Mouse (Mus musculus) lung, postnatal 4 days (tissue): ENCODE results near the gene Hist1h3f.

Experiments used
- DNase-seq, 2 experiments: peaks; one replicate each; pipeline ENCODE4 v3.0.0; 2021

Hist1h3f gene

DNA sequence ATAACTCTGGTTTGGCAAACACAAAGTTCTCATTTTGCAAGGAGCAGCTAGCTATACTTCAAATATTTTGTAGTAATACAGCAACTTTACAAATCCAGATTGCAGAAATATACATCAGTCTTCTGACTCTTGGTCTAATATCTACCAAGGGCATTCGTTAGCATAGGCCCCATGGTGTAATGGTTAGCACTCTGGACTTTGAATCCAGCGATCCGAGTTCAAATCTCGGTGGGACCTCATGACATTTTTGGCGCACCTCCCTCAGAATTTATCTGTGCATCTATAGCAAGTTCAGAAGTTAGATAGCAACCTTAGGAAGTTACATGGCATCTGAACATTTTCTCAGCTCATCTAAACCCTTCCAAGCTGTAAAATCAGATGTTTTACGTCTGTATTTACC, 25.0 kb upstream of the Hist1h3f start:
- DNase-seq: peak; percentile 62 to 87

DNA sequence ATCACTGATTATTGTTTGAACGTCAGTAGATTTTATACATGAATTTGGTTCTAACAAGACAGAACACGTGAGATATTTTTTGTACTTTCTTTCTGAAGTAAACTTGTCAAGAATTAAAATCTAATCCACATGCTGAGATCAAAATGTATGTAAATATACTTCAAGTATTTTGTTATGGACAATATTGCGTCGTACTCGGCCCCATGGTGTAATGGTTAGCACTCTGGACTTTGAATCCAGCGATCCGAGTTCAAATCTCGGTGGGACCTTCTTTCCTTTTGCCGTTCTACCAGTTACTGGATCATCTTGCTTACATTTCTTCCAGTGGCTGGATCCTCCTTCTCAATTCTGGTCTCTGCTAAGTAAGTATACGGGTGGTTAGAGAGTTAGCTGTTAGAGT, 24.4 kb upstream of the Hist1h3f start:
- DNase-seq: peak; percentile 68 to 88

DNA sequence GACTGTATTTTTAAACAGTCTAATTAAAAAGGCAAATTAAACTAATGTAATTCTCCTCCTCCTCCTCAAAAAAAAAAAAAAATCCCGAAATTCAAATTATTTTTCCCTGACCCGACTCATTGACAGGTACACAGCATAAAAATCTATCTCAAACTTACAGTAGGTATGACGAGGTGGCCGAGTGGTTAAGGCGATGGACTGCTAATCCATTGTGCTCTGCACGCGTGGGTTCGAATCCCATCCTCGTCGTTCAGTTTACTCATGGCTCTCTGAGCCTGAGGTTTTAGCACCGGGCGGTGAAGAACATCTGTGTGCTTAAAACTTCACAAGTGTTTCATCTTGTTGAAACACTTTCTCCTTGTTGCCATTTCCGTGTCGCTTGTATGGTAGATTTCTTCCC, 22.1 kb upstream of the Hist1h3f start:
- peak; percentile 81 to 84 for DNase-seq

DNA sequence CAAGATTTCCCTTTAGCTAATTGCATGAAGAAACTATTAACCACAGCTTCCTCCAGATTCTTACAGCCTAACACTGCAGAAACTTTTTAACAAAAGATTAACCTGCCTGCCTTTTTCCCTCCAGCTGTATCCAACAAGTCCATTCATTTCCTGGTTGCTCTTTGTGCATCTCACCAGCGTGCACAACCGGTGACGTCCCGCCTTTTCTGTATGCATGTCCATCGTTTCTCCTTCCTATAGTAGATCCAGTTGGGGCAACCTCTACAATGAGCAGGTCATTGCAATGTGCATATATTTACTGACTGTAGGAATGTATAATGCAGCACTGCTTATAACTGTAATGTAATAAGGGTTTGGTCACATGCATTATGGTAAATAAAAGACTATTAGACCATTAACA, 19.9 kb upstream of the Hist1h3f start:
- no peak for DNase-seq

DNA sequence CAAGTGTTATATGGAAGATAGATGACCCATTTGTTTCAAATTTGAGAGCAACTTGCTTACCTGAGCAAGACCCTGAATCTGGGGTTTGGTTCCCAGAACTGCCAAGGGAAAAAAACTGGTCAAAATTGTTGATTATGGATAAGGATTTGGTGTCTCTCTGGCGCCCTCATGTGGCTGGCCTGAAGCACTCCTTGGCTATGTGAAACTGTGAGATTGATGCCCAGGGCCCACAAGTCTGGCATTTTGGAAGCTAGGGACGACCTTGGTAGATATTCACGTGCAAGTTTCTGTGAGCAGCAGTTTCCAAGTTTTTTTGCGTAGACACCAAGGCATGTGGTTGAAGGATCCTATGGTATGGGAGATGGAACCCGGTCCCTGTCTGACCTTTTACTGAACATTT, 19.2 kb upstream of the Hist1h3f start:
- peak; percentile 73 to 87 for DNase-seq

DNA sequence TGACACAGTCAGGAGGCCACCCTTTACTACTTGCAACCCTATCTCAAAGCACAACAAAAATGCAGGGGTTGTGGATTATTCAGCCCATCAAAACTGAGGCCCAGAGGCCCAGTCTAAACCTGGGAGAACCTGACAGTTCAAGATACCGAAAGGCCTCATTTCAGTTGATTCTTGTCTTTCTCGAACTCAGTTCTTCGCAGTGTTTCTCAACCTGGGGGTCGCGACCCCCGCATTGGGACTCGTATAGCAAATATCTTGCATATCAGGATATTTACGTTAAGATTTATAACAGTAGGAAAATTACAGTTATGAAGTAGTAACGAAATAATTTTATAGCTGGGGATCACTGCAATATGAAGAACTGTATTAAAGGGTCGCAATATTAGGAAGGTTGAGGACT, 18.0 kb upstream of the Hist1h3f start:
- DNase-seq: no peak

DNA sequence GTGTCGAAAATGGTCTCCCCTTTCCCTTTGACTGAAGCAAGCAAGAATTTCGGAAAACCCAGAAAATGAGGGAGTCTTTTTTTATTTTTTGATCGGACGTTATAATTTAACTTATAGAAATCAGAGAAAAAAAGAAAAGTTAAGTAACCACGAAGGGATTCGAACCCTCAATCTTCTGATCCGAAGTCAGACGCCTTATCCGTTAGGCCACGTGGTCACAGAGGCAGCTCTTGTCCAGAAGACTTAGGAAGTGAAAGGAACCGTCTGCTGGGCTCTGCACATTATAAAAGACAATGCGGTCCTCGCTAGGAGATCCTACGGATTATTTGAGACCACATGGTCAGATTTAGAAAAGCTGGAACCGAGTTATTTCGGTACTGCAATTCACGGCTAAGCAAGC, 17.5 kb upstream of the Hist1h3f start:
- peak; percentile 84 to 93 for DNase-seq

DNA sequence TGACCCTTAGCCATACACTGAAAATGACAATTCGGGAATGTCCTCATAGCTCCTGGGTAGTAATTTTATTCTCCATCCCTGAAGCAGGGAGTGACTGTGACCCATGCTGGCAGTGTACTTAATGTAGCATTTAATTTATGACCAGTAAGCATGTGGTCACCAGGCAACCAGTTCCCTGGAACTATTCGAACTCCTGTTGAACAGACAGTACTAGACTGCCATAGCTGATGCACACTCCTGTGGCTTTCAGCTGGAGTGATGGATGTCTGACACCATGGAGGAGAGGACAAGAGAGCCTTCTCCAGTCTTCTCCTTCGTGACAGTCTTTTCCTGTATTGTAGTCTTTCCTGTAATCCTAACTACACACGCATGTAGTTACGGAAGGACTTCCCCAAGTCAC, 14.8 kb upstream of the Hist1h3f start:
- no peak for DNase-seq

DNA sequence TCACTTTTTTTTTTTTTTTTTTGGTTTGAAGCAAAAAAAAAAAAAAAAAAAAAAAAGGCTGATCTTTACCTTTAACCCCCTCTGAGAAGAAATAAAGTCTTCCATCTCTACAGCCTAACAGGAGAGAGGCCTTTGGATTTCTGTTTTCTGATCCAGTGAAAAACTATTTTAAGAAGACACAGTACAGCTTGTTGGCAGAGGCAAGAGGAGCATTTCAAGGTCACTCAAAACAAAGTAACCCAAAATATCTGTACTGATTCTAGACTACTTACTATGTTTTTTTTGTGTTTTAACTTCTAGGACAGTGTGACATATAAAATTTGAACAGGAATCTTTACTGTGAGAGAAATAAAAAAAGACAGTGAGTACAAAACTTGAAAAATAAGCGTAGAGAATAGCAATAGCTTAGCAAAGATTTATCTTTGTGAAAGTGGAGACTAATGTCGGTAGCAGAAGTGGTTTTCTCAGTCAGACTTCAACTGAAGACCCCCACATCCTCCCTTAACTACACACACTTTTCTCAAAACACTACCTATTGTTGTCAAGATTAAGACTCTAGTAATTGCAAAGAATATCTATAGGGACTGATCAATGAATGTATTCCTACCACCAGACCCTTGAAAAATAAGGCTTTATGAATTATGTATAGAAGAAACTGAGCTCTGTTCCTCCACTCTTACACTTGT, 14.2 kb upstream of the Hist1h3f start:
- no peak for DNase-seq

DNA sequence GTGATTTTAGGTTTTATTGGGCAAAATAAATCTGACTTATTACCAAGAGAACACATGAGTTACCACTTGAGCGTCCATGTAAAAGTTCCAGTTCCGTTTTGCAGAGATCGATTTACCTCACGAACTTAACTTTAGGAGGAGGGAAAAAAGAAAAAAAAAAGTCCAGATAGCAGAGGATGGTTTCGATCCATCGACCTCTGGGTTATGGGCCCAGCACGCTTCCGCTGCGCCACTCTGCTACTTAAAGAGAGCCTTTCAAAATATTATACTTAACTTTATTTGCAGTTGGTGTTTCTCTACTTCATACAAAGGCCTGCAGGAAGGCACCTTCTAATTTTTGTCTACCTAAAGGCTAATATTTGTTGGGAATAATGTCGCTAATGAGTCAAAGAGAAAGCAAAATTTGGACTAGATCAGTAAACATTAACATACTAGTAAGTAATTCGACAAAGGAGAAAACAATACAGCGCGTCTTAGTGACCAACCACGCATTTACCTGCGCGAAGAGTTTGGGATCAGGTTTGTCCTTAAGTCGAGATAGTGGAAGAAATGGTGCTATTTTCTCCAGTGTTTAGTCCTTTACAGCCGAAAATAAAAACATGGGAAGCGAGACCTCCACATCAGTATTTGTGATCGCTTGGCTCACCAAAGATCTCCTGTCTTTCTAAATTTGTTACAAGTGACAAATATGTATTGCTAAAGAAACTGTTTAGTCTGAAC, 13.5 kb upstream of the Hist1h3f start:
- peak; percentile 47 to 77 for DNase-seq

DNA sequence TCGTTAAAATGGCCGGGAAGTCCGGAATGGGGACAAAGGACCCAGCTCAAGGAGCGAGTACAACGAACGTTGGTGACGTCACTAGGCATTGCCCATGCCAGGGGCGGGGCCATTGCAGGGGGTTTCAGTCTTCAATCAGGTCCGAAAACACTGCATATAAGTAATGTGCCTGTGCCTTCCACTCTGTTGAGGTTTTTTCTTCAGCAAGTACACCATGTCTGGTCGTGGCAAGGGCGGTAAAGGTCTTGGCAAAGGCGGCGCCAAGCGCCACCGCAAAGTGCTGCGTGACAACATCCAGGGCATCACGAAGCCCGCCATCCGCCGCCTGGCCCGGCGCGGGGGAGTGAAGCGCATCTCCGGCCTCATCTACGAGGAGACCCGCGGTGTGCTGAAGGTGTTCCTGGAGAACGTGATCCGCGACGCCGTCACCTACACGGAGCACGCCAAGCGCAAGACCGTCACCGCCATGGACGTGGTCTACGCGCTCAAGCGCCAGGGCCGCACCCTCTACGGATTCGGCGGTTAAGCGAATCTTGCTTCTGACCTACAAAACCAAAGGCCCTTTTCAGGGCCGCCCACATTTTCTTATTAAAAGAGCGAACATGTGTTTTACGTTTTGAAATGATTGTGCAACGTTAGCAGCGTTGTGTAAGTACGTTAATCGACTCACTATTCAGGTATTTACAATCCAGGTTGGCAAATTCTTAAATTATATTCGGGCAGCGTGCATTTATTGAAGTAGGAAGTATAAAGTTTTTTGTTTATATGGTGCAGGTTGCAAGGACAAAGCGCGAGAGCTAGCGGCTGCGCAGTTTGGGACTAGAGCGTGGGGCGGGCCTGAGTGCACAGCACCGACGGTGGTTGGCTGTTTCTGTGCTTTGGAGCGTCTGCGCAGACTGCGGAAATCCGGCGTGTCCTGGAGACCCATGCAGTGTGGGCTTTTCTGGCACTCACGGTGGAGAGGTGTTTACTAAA, 12.7 kb upstream of the Hist1h3f start, which contains the start of gene Hist1h4h:
Gene Hist1h4h, plus strand, starts transcription at position 150 of the 975 bp plus-strand sequence.
- peak; percentile 97 to 98 for DNase-seq

DNA sequence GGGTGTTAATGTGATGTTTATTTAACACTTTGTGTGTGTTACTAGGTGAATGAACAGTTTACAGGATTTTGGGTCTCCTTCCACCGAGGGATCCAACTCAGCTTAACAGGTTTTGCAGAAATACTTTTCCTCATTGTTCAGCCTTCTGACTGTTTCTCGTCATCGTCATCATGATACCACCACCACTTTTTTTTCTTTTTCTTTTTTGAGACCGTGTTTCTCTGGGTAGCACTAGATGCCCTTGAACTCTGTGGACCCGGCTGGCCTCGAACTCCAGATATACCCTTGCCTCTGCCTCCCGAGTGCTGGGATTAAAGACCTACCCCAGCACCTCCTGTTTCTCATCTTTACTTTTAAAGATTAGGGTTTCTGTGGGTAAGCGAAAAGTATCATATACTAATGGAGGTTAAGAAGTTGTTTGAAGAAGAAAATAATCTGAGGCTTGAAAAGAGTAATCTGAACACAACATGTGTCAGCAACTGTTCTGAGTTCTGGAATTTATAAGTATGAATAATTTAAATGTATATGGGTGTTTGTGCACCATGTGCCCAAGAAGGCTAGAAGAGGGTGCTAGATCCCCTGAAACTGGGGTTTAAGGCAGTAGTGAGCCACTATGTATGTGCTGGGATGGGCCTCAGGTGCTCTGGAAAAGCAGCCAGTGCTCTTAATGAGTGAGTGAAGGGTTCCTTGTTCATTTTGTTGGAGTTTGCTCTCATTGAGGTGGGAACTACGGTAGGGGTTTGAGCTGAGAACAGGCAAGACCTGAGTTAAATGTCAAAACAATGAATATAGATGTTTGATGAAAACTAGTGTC, 11.4 kb upstream of the Hist1h3f start:
- no peak for DNase-seq

DNA sequence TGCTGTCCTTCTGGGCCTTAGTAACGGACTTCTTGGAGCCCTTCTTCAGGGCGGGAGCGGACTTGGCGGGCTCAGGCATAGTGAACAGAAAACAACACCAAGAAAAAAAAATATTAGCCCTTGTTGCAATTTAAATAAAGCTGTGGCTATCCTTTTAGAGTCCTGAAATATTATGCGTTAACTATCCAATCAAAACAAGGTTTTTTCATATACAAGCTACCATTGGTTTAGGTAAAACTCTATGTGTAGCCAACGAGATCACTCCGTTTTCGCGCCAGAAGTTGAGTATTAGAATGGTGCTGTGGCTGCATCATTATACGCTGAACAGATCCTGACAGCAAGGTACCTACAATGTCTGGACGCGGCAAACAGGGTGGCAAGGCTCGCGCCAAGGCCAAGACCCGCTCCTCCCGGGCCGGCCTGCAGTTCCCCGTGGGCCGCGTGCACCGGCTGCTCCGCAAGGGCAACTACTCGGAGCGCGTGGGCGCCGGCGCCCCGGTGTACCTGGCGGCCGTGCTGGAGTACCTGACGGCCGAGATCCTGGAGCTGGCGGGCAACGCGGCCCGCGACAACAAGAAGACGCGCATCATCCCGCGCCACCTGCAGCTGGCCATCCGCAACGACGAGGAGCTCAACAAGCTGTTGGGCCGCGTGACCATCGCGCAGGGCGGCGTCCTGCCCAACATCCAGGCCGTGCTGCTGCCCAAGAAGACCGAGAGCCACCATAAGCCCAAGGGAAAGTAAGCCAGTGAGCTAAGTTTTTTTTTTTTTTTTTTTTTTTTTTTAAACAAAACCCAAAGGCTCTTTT, 10.1 kb upstream of the Hist1h3f start, which contains the start of gene Hist1h2af:
Gene Hist1h2af, plus strand, starts transcription at position 347 of the 808 bp plus-strand sequence.
- DNase-seq: peak; percentile 69 to 79

DNA sequence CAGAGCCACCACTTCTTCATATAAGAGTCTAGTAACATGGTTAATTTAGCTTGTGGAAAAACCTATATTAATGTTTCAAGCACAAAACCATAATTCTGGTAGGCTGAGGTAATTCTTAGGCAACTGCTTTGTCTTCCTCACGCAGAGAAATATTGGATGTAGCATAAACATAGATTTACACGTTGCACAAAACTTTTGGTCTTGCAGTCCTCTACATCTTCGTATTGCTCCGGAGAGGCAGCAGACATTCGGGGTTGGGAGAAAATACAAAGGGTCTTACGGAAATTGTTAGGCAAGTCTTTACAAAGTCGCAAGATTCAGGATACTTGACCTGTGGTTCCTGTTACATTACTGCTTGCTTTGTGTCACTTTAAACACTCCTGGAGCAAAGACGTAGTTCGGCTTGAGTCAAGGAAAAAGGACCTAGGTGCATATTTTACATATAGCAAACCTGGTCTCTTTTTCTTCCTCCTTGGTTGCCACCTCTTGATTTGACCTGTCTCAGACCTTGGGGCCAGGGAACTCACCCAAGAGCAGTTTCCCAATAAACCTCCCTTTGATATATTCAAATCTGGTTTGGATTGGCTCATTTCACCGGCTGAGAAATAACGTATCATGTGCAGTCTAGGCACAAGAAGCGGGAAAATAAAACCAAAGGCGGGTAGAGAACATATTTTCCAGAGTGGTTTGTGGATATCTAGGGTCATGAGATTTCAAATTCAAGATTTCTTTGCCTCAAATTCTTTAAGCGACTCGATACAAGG, 9.3 kb upstream of the Hist1h3f start:
- peak in 1 of 2 experiments; percentile 19 for DNase-seq

DNA sequence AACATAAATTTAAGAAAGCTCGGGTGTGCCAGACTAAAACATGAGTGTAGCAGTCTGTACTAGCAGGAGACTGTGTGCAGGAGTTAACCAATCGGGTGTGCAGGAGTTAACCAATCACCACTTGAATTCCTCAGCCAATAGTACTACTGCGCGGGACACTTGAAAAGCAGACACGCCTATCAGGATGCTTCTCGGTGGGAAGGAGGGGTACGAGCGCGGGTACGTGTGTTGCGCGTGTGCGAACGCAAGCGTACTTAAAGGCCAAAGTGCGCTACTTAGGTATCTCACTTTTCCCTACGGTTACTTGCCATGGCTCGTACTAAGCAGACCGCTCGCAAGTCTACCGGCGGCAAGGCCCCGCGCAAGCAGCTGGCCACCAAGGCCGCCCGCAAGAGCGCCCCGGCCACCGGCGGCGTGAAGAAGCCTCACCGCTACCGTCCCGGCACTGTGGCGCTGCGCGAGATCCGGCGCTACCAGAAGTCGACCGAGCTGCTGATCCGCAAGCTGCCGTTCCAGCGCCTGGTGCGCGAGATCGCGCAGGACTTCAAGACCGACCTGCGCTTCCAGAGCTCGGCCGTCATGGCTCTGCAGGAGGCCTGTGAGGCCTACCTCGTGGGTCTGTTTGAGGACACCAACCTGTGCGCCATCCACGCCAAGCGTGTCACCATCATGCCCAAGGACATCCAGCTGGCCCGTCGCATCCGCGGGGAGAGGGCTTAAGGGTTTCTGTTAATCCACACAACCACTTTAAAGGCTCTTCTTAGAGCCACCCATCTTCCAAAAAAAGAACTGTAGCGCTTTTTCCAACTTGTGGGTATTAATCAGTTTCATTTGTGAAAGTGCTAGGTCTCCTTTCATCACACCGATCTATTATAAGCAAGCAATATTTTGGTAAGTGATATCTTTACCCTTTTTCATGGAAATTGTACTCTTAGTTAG, 8.4 kb upstream of the Hist1h3f start, which contains the start of gene Hist1h3g:
Gene Hist1h3g, plus strand, starts transcription at position 286 of the 939 bp plus-strand sequence.
- DNase-seq: peak; percentile 87 to 92

DNA sequence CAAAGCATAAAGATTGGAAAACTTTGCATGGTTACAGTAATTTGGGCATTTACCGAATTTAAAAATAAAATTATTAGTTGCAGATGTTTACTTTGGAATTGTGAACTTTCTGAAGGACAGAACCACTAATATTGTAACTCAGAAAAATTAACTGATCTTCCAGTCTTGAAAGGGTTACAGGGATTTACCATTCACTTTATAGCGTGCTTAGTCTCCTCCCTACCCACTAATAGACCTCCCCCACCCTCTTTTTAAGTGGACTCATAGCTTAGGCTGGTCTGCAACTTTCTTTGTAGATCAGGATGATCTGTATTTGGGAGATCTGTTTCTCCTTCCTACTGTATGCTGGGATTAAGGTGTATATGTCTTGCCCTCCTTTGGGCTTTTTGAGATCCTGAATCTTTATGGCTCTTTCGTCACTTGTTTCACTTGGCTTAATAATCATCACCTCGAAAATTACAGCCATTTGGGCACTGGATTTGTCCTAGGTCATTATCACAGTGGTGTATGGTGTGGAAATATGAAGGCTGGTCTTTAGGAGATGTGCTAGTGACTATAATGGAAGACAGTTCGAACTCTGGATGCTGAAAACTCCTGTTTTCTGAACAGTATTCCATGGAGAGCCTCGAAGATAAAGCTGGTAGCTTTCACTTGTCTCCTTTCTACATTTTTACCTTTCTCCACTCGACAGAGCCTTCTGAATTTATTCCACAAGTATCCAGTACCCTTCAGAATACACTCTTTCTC, 7.6 kb upstream of the Hist1h3f start:
- no peak for DNase-seq

DNA sequence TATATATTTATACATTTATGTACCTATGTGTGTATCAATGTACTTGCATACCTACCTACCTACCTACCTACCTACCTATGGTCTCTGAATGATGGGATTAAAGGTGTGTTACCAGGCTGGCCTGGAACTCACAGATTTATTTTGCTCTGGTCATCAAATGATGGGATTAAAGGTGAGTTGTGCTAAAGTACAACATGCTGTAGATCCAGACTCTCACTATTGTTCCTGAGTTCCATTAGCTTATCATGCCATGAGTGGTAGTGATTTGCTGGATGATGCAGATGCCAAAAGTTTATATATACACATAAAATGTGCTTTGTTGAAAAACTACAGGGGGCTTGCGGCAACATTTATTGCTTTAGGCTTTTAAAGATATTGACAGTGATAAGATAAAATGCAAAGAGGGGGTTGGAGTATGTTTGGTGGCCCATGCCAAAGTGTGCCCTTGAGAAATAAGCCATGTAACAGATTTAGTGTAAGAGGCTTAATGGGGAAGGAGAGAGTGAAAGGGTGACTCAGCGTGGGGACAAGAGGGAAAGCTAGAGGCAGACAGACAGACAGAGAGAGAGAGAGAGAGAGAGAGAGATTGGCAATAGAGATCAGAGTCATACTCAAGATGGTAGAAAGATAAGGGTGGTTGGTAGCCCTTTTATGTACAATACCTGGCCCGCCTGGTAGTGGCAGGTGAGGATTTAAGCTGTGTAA, 6.7 kb upstream of the Hist1h3f start:
- no peak for DNase-seq

DNA sequence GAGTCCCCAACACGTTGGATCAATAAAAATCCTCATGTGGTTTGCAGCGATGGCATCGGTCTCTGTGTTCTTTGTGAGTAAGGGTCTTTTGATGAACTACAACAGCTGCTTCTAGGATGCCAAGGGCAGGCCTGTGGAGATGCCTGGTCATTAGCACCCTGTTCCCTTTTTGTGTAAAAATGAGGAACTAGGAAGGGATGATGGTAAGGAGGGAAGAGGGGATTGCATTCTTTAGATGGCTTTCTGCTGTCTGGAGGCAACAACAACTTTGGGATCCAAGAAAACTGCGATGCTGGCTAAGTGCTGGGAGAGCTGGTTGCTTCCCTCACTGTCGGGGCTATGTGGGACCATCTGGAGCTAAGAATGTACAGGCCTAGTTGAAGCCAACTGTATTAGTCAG, 5.6 kb upstream of the Hist1h3f start:
- no peak for DNase-seq
